Mouse (Mus musculus) small intestine, adult 2 months (tissue): ENCODE results near the gene Slc29a3.

Experiments used
- CTCF ChIP-seq: fragments of 200-500 bp; IDR thresholded peaks from 2 replicates; pipeline ENCODE4 v1.5.1; 2012; ENCODE audit warnings: low read depth, mild to moderate bottlenecking, control low read depth, inconsistent platforms, low read length, moderate library complexity, mixed read lengths; ENCODE audit not compliant: insufficient replicate concordance, insufficient read length; ENCODE audit errors: extremely low read depth
- POLR2A ChIP-seq: fragments of 200-500 bp; IDR thresholded peaks from 2 replicates; pipeline ENCODE4 v1.6.1; 2012; ENCODE audit warnings: low read depth, mild to moderate bottlenecking, control low read depth, inconsistent platforms, low read length, moderate library complexity

DNA sequence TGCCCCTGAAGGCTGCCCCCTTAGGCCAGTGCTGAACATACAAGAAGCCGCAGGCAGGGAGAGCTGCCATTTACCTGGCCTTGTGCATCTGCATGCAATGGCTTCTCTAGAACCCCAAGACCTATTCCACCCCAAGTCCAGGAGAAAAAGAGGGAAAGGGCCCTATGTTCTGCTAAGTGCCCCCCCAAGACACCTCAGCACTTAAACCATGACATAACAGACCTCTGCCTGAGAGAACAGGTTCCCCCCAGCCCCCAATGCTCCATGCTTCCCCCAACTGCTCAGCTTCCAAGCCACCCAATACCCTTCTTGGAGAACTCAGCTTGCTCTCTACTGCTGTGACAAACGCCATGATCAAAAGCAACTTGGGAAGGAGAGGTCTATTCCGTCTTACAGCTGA lies 73.7 kb downstream of the Slc29a3 start:
- no peak for TF ChIP-seq CTCF
- no peak for TF ChIP-seq POLR2A
